Mouse (Mus musculus) frontal cortex, postnatal 36 days (tissue): Measurements from ENCODE around the gene Ddc.

Experiments
- DNase-seq, 2 experiments: peaks; one replicate each; pipeline ENCODE4 v3.0.0; 2022; ENCODE audit warnings: low spot score in 2 of 2

Ddc gene

DNA sequence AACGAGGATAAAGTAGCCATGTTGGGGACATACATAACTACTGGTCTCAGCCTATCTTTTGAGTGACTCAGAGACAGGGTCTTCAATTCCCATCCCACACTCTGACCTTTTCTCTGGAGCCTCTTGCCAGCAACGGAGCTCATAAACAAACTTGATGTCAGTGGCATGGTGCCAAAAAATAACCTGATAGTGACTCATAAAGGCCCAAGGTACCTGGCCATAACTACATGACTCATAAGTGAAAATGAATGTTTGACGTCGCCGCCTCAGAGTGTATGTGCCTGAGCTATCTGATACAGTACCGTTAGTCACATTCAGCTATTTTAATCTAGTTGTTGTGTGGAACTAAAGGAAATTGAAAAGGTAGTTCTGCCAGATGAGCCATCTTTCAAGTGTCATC lies 72.3 kb downstream of the Ddc start:
- no peak for DNase-seq

- no peak for DNase-seq
Measured at GRCm38 (mm10) chr11:11824970-11825635, 72.8 kb downstream of the Ddc start.

DNA sequence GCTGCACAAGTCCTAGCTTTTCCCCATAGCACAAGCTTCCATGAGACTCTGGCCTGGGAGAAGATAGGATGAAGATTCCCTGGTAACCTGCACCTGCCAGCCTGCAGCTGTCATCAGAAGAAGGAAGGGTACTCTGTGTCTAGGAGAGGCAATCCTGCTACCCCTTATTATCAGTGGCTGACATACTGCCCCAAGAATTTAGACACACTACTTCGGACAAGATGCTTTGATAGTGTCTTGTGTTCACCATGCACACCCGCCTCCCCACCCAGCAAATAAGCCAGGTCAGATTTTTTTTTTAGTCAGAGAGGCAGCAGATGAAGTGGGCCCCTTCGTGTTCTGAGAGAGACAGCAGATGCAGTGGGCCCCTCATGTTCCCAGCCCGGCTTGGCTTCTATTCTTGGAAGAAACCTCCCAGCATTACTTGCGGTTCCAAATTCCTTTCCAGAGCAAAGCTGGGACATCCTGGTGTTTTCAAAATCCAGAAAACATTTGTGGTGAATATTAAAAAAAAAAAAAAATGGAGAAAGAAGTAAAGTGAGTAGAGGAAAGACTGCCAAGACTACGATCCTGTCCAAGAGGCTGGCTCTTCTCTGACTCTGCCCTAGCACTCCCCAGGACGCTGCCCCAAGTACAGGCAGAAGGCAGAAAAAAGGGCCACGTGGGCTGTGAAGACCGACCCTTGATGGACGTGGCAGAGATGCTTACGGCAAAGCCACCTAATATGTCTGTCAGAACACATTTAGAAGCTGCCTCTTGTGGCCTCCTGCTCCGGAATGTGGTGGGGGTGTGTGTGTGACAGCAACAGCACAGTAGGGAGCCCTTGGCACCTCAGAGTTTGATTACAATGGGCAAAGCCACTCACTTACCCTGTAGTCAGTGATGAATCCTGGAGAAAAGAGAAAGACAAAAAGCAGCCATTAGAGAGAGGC lies 73.7 kb downstream of the Ddc start:
- no peak for DNase-seq

DNA sequence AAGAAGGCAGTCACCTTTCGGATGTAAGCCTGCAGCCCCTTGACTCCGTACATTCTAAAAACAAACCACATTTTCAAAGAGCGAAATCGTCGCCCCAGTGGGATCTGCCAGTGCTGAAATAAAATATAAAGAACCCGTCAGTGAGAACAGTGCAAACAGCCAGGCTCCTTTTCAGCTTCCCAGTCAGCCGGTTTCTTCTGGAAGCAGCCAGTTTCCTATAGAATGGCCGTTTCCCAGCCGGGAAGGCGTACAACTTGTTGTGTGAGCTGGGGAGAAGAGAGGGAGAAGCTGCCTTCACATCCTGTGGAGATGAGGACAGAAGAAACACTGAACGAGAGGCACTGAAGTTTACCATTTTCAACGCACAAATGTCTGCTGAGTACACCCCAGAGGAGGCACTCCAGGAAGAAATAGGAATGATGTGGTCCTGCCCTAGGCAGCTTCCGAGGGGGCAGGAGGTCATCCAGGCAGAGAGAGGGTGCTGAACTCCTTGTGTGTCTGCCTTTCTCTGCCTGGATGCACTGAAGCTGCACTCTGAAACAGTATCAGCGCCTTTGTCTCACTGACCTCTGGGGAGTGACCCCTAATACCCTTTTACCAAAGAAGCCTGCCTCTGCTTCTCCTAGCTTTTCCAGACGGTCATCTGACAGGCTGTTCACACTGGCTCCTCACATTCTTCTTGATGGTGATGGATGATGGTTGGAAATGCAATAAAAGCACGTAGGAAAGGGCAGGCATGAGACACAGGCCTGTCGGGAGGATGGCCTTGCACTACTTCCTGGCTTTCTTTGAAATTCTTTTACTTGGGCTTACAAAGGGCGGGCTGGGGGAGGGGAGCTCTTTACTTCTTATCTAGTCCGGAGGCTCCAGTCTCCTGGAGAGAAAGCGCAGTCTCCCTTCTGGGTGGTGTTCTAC lies 75.5 kb downstream of the Ddc start:
- DNase-seq, result no peak

GRCm38 (mm10) chr11:11821387-11821975 lies 76.5 kb downstream of the Ddc start:
- no peak for DNase-seq

- DNase-seq, result no peak
Measured at GRCm38 (mm10) chr11:11820737-11821136, 77.2 kb downstream of the Ddc start.

- DNase-seq, result peak; percentile 67 to 91
Measured at GRCm38 (mm10) chr11:11820251-11820650, 77.7 kb downstream of the Ddc start.

GRCm38 (mm10) chr11:11819206-11819605 lies 78.7 kb downstream of the Ddc start:
- DNase-seq, result no peak

GRCm38 (mm10) chr11:11818797-11819196 lies 79.1 kb downstream of the Ddc start:
- no peak for DNase-seq

- DNase-seq, result no peak
Measured at GRCm38 (mm10) chr11:11815737-11816136, 82.2 kb downstream of the Ddc start.

DNA sequence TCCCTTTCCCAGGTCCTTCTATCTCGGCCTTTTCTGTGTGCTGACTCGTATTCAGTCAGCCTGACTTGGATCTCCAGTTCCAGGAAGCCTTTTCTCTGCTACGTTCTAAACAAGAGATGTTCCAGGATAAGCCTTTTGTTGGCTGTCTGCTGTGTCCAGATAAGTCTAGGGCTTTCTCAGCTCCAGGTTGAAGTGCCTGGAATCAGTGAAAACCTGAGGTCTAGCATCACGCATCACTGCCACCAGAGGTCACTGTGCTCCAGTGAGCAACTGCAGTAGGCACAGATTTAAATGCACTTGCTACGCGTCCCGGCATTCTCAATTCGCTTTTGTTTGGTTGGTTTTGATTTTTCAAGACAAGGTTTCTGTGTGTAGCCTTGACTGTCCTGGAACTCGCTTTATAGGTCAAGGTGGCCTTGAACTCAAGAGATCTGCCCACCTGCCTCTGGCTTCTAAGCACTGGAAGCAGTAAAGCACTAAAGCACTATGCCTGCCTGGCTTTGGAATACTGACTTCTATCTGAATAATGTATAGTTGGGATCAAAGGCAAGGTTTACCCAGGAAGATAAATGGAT lies 86.0 kb downstream of the Ddc start:
- peak; percentile 62 to 81 for DNase-seq

- no peak for DNase-seq
Measured at GRCm38 (mm10) chr11:11809404-11810175, 88.4 kb downstream of the Ddc start.

DNA sequence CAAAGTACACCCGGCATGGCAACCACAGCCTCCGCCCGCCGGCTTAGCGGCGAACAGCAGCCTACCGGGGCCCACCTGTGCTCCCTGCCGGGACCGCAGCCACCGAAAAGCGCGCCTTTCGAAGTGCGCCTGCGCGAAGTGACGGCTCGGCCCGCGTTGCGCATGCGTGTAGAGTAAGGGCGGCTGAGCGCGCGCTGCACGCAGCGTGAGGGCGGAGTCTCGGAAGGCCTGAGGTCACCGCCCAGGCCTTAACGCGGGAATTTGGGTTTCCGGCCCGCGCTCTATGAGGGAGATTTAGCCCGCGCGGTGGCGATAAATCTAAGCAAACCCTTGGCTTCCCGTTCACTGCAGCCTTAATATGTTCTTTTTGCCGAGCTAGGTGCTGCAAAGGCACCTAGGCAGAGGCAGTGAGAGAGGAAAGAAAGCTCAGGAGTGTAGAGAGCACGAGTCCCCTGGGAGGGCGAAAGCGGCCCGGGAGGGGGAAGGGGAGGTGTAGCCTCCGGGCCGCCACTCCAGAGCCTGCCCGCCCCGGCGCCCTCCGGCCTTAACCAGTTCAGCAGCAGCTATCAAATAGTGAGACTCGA lies 89.0 kb downstream of the Ddc start, which contains the start of gene Fignl1:
TSS of gene Fignl1 (minus strand) at position 143 of the 584 bp plus-strand sequence.
- DNase-seq, result peak; percentile 95 to 96

DNA sequence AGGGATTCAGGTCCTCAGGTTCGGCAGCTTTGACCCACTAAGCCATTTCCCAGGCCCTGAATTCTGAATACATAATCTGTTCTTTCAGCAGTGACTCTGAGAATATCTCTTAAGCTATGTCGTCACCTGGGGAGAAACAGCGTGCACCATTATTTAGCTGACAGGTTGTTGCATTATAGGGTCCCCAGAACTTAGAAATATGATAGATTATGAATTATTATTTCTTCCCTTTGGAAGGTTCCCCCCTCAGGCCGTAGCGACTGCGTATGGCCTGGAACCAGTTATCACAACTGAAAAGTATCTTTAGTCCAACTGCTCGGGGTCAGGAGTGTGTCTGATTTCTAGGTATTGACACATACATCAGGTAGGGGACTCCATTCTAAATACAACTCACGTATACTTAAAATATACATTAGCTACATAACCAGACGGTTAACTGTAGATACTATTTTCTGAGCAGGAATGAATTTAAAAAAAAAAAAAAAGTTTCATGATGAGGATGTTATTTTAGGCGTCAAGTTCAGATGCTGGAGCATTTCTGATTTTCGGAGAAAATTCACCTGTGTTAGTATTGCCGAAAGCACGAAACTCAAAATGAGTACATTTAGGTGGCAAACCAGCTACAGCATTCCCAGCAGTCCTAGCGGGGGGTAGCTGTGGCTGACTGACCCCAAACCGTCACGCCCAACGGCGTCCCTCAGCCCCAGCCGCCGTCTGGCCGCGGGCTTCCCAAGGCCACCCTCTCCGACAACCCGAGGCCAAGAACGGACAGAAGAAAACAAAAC lies 89.7 kb downstream of the Ddc start:
- DNase-seq, result no peak

- DNase-seq, result no peak
Measured at GRCm38 (mm10) chr11:11805951-11806350, 92.0 kb downstream of the Ddc start.

- no peak for DNase-seq
Measured at GRCm38 (mm10) chr11:11804421-11804820, 93.5 kb downstream of the Ddc start.

GRCm38 (mm10) chr11:11801067-11801466 lies 96.9 kb downstream of the Ddc start:
- DNase-seq, result no peak

- no peak for DNase-seq
Measured at GRCm38 (mm10) chr11:11800304-11800703, 97.6 kb downstream of the Ddc start.

DNA sequence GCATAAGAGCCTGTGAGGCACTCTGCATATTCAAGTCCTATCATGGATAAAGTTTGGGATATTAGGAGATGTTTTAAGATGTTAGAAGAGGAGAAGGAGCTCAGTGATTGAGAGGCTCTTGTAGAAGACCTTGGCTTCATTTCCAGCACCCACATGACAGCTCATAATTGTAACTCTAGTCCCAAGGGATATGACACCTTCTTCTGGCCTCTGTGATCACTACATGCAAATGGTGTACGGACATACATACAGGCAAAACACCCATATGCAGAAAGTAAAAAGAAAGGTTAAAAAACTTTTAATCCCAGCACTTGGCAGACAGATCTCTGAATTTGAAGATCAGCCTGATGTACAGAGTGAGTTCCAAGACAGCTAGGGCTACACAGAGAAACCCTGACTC lies 99.3 kb downstream of the Ddc start:
- no peak for DNase-seq
